Mouse (Mus musculus): ENCODE results near the gene Hoxb9. TPM values are rescaled to one million over a fixed set of nuclear protein-coding genes. Genes with fewer than 3 reads are reported as not detected.

Hoxb9 gene
- polyA plus RNA-seq, 1 experiment from 2014 or later: 0.08 TPM

DNA sequence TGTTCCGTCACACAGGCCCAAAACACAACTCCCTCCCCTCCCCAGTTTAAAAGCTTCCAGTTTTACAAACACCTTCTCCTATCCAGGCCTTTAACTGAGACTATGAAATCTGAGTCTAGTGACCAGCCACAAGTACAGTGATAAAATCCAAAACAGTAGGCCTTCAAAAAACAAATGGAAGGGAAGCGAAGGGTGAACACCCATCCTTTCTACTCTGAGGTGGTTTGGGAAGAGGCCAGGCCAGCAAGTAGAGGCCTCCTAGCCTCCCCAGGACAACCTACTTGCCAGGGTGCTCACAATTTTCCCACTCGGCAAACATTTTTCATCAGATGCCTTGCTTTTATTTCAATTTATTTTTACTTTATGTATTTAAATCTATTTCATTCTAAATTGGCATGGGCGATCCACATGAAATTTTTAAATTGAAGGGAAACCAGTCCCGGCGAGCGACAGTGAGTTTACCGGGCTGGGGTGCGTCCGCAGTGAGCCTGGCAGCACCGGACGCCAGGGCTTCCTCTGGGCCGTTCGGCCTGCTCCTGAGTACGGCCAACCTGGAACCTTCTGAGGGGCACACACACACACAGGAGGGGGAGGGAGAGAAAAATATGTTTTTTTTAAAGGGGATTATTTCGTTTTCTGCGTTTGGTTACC, 19.6 kb downstream of the Hoxb9 start:
- peaks cover 92% of the 10 kb centered on the region for H3K27me3 ChIP-seq (ENCODE audit: insufficient read depth, low read length)
- no peaks in the 10 kb centered on the region for H3K9me3 ChIP-seq (ENCODE audit: low read depth, low read length)
- no peak overlapping the region for H3K4me2 ChIP-seq
- DNase-seq (no peak), ATAC-seq (ENCODE audit: insufficient read depth) (no peak)
- H3K4me3 ChIP-seq (ENCODE audit: low read depth, low read length): no peak overlapping the region
- H3K27ac ChIP-seq (ENCODE audit: low read depth): no peak overlapping the region
- no peak for TF ChIP-seq CTCF (IDR thresholded peaks at IDR 0.05; ENCODE audit: low read depth)
- H3K4me1 ChIP-seq (ENCODE audit: insufficient read depth): 0 out of 2 replicates have a peak, but pooled peaks cover 7% of the 10 kb centered on the region
- 34% methylated on average over 17 of the region's 17 CpGs for WGBS
- H3K9ac ChIP-seq: no peak overlapping the region
- no peaks in the 10 kb centered on the region for H3K36me3 ChIP-seq (ENCODE audit: insufficient read depth)

DNA sequence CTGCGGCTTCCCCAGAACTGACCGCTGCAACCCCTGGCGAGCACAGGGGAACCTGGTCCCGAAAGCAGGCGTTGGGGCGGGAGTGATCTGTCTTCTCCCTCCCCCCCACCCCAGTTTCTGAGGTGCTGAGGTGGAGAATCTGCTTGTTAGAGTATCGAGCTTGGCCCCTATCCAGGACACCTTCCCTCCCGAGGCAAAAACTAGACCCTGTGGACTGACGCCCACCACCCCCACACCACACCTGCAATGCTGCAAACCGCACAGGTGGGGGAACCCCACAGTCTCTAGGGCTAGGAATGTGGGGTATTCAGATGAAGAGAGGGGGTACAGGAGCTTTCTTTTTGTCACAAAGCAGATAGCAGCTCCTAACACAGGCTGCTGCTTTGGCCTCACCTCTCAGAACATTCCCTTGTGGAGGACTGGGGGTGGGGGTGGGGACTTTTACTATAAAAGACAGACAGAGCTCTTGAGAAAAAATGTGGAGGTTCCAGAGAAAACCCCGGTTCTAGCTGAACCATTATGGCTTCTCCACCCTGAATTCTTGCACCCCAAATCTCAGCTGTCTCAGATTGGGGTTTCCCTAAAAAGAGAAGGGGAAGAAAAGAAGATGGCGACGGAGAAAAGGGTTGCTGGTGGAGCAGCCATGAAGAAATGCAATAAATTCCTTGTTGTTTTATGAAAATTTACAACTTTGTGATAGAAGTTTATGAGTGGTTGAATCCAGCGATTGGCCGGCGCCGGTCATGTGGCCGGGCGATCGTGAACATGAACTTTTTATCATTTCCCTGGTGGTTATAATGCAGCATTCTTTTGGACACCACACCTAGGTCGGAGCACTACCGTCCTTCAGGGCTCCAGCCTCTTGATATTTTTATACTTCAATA, 20.7 kb downstream of the Hoxb9 start, which contains the start of gene Hoxb6:
Hoxb6 (plus strand) TSS at position 796 of the 884 bp plus-strand sequence.
- H3K27ac ChIP-seq (ENCODE audit: low read depth): no peak within 1 kb of the TSS
- 9% methylated on average over 22 of the region's 22 CpGs for WGBS
- no peak for ATAC-seq (ENCODE audit: insufficient read depth)

DNA sequence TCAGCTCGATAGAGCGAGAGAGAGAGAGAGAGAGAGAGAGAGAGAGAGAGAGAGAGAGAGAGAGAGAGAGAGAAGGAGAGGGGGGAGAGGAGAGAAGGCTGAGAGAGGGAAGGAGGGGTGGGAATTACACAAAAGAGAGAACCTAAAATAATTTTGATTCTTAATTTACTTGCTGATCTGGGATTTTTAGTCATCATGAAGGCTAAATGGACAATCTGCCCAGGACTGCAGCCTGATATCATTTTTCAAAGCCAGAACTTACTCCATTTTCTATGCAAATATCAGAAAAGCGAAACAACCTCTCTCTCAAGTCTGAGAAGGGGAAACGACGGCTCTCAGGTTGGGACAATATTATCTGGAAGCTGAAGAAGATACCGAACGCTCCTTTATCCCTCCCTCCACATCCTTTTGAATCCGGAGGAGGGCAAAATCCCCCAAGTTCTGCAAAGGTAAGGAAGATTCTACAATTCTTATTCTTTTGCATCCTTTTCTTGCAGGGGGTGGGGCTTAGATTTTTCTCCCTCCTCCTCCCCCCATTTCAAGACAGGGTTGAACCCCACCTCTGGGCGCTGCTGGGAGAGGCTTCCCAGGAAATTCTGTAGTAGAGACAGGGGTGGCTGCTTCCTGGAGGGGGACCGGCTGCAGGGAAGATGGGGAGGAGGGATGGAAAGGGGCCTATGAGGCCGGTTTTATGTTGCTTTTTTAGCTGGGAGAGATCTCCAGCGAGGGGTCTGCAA, 21.5 kb downstream of the Hoxb9 start:
- no peak for TF ChIP-seq CTCF (IDR thresholded peaks at IDR 0.05; ENCODE audit: low read depth)
- no peaks in the 10 kb centered on the region for H3K36me3 ChIP-seq (ENCODE audit: insufficient read depth)
- H3K4me3 ChIP-seq (ENCODE audit: low read depth, low read length): peak overlapping the region; percentile 23
- peak overlapping the region; percentile 61; the same call in 1 of the 2 replicates for H3K4me2 ChIP-seq
- DNase-seq (no peak), ATAC-seq (ENCODE audit: insufficient read depth) (no peak)
- H3K27ac ChIP-seq (ENCODE audit: low read depth): no peak overlapping the region
- H3K27me3 ChIP-seq (ENCODE audit: insufficient read depth, low read length): peaks cover 94% of the 10 kb centered on the region
- no peak overlapping the region for H3K9ac ChIP-seq
- no peaks in the 10 kb centered on the region for H3K9me3 ChIP-seq (ENCODE audit: low read depth, low read length)
- H3K4me1 ChIP-seq (ENCODE audit: insufficient read depth): 0 out of 2 replicates have a peak, but pooled peaks cover 4% of the 10 kb centered on the region
- WGBS: 10% methylated on average over 12 of the region's 12 CpGs

More for the DNA sequence above, 20.7 kb downstream of the Hoxb9 start, which contains the start of gene Hoxb6:
- H3K4me3 ChIP-seq (ENCODE audit: low read depth, low read length): peak within 1 kb of the TSS; percentile 23
- no peaks in the 10 kb centered on the region for H3K9me3 ChIP-seq (ENCODE audit: low read depth, low read length)
- H3K36me3 ChIP-seq (ENCODE audit: insufficient read depth): no peaks in the 10 kb centered on the region
- H3K9ac ChIP-seq: no peak within 1 kb of the TSS
- TF ChIP-seq CTCF (IDR thresholded peaks at IDR 0.05; ENCODE audit: low read depth): no peak
- H3K4me2 ChIP-seq: peak within 1 kb of the TSS; percentile 61; the same call in 1 of the 2 replicates
- peaks cover 94% of the 10 kb centered on the region for H3K27me3 ChIP-seq (ENCODE audit: insufficient read depth, low read length)
- DNase-seq: no peak
- H3K4me1 ChIP-seq (ENCODE audit: insufficient read depth): 0 out of 2 replicates have a peak, but pooled peaks cover 7% of the 10 kb centered on the region

DNA sequence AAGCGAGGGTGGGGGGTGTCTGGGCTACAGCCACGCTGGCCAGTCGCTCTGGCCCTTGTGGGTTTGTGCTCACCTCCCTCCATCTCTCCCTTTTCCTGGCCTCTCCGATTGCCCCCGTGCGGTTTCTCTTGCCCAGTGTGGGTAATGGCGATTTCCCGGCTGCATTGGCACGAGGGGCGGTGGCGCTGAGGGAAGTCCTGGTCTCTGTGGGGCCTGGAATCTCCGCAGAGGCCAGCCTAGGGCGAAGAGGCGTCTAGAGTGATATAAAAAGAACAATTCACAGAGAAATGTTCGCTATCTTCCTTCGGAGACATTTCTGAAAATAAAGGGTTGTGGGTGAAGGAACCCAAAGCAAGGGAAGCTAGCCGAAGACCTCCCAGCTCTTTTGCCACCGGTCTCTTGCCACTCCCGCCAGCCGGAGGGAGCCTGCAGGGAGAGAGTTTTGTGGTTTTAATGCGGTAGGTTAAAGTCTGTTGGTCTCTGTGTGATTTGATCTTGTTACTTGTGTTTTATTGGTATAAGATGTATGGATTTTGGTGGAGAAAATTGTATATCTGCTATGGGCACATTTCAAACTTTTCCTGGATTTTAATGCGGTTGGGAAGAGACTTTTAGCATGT, 22.2 kb downstream of the Hoxb9 start:
- peak overlapping the region; percentile 61; the same call in 1 of the 2 replicates for H3K4me2 ChIP-seq

GRCm38 (mm10) chr11:96294245-96295091, 23.2 kb downstream of the Hoxb9 start:
- peaks cover 97% of the 10 kb centered on the region for H3K27me3 ChIP-seq (ENCODE audit: insufficient read depth, low read length)
- TF ChIP-seq CTCF (IDR thresholded peaks at IDR 0.05; ENCODE audit: low read depth): peak; percentile 80
- no peaks in the 10 kb centered on the region for H3K9me3 ChIP-seq (ENCODE audit: low read depth, low read length)
- H3K36me3 ChIP-seq (ENCODE audit: insufficient read depth): no peaks in the 10 kb centered on the region
- 0 out of 2 replicates have a peak, but pooled peaks cover 4% of the 10 kb centered on the region for H3K4me1 ChIP-seq (ENCODE audit: insufficient read depth)
- H3K27ac ChIP-seq (ENCODE audit: low read depth): no peak overlapping the region
- H3K4me3 ChIP-seq (ENCODE audit: low read depth, low read length): peak overlapping the region; percentile 23
- 0 out of 2 replicates have a peak overlapping the region, but pooled peaks have one; percentile 26 for H3K9ac ChIP-seq
- DNase-seq (peak; percentile 96), ATAC-seq (ENCODE audit: insufficient read depth) (0 out of 2 replicates have a peak, but pooled peaks have one; percentile 18)
- peak overlapping the region; percentile 61 for H3K4me2 ChIP-seq
- 2% methylated on average over 32 of the region's 32 CpGs for WGBS

More for the DNA sequence above, 22.2 kb downstream of the Hoxb9 start:
- no peak for ATAC-seq (ENCODE audit: insufficient read depth)
- Histone ChIP-seq H3K36me3 (ENCODE audit: insufficient read depth) (no peaks in the 10 kb centered on the region), H3K4me3 (ENCODE audit: low read depth, low read length) (peak overlapping the region; percentile 23), H3K9ac (no peak overlapping the region), H3K27me3 (ENCODE audit: insufficient read depth, low read length) (peaks cover 93% of the 10 kb centered on the region), H3K4me1 (ENCODE audit: insufficient read depth) (0 out of 2 replicates have a peak, but pooled peaks cover 4% of the 10 kb centered on the region), H3K27ac (ENCODE audit: low read depth) (no peak overlapping the region; the same call in 1 of the 2 replicates), H3K9me3 (ENCODE audit: low read depth, low read length) (no peaks in the 10 kb centered on the region)
- no peak for DNase-seq
- WGBS: 19% methylated on average over 22 of the region's 22 CpGs
- no peak for TF ChIP-seq CTCF (IDR thresholded peaks at IDR 0.05; ENCODE audit: low read depth)
